Mouse (Mus musculus): Measurements from ENCODE around the gene Corin.

DNA sequence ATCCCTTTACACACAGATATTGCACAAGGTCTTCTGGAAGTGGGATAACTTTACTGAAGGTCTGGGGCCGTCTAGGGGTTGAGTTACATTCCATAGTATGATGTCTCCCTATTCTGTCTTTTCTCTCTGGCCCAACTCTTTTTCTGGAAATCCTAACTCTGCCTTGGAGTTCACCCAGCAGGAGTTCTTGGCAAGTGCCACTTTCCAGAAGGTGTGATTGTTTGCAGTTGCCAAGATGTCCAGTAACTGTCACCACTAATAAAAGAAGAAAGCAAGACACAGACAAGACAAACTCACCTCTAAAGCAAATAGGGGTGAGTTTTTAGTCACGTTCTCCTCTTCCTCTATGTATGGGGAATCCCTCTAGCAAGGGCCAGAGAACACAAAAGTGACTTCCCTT lies 50.6 kb downstream of the Corin start:
- no peak for TF ChIP-seq HCFC1 (IDR thresholded peaks at IDR 0.05; ENCODE audit: borderline replicate concordance, insufficient read depth, low read length)
- no peak for TF ChIP-seq CHD2 (IDR thresholded peaks at IDR 0.05; ENCODE audit: low read depth, low read length)
